Mouse (Mus musculus): ENCODE data around the gene Arl15.

Arl15 gene

GRCm38 (mm10) chr13:113877420-113877819, 83.1 kb downstream of the Arl15 start:
- peak; percentile 71 for DNase-seq

- no peak for DNase-seq
These were observed 84.3 kb downstream of the Arl15 start for GRCm38 (mm10) chr13:113878571-113878970.

GRCm38 (mm10) chr13:113879651-113880327, 85.5 kb downstream of the Arl15 start:
- peak; percentile 24 for DNase-seq

GRCm38 (mm10) chr13:113880564-113881171, 86.4 kb downstream of the Arl15 start:
- no peak for DNase-seq

GRCm38 (mm10) chr13:113882959-113883358, 88.7 kb downstream of the Arl15 start:
- DNase-seq: no peak

- no peak for DNase-seq
These were observed 92.8 kb downstream of the Arl15 start for GRCm38 (mm10) chr13:113887090-113887489.

- DNase-seq: no peak
These were observed 93.8 kb downstream of the Arl15 start for GRCm38 (mm10) chr13:113888126-113888525.

GRCm38 (mm10) chr13:113888704-113889103, 94.4 kb downstream of the Arl15 start:
- no peak for DNase-seq

- DNase-seq: no peak
These were observed 95.1 kb downstream of the Arl15 start for GRCm38 (mm10) chr13:113889140-113890055.

GRCm38 (mm10) chr13:113896684-113897083, 102.4 kb downstream of the Arl15 start:
- DNase-seq: no peak

GRCm38 (mm10) chr13:113897498-113897897, 103.2 kb downstream of the Arl15 start:
- DNase-seq: no peak

- peak; percentile 59 for DNase-seq
These were observed 103.6 kb downstream of the Arl15 start for GRCm38 (mm10) chr13:113897951-113898350.

GRCm38 (mm10) chr13:113901001-113901545, 106.8 kb downstream of the Arl15 start:
- peak; percentile 25 for DNase-seq

- DNase-seq: no peak
These were observed 109.0 kb downstream of the Arl15 start for GRCm38 (mm10) chr13:113903255-113903654.

GRCm38 (mm10) chr13:113911986-113912519, 117.7 kb downstream of the Arl15 start:
- DNase-seq: no peak

- no peak for DNase-seq
These were observed 120.3 kb downstream of the Arl15 start for GRCm38 (mm10) chr13:113914551-113914971.

GRCm38 (mm10) chr13:113915700-113916099, 121.4 kb downstream of the Arl15 start:
- DNase-seq: no peak

- DNase-seq: no peak
These were observed 122.5 kb downstream of the Arl15 start for GRCm38 (mm10) chr13:113916761-113917160.

GRCm38 (mm10) chr13:113917376-113917775, 123.1 kb downstream of the Arl15 start:
- no peak for DNase-seq

- DNase-seq: no peak
These were observed 123.6 kb downstream of the Arl15 start for GRCm38 (mm10) chr13:113917868-113918411.

GRCm38 (mm10) chr13:113918668-113919067, 124.4 kb downstream of the Arl15 start:
- DNase-seq: no peak

- DNase-seq: no peak
These were observed 141.4 kb downstream of the Arl15 start for GRCm38 (mm10) chr13:113935697-113936096.

GRCm38 (mm10) chr13:113937231-113937630, 142.9 kb downstream of the Arl15 start:
- no peak for DNase-seq

All from lung, postnatal 36 days (tissue).